Mouse (Mus musculus) liver, embryonic 13.5 days (tissue): ENCODE data around the gene Nhsl1. TPM values are rescaled to one million over a fixed set of nuclear protein-coding genes. Genes with fewer than 3 reads are reported as not detected.

Source experiments
- ATAC-seq: fragments of 200-750 bp; cut with Nextera tagmentation; 2 replicates; pipeline ENCODE4 v1.8.0; 2017; ENCODE audit warnings: low read depth, mild to moderate bottlenecking, moderate number of reproducible peaks, moderate library complexity
- DNase-seq: peaks from one replicate; pipeline ENCODE4 v3.0.0; 2022
- H3K27ac ChIP-seq: fragments of 300-500 bp; sonication (generic); 2 replicates; pipeline ENCODE4 v1.5.1; 2015; ENCODE audit warnings: moderate library complexity, mild to moderate bottlenecking, inconsistent platforms
- H3K27me3 ChIP-seq: fragments of 300-500 bp; sonication (generic); 2 replicates; pipeline ENCODE4 v1.6.1; 2015; ENCODE audit warnings: mild to moderate bottlenecking, inconsistent platforms
- H3K36me3 ChIP-seq: fragments of 300-500 bp; sonication (generic); 2 replicates; pipeline ENCODE4 v1.6.1; 2015; ENCODE audit warnings: mild to moderate bottlenecking, inconsistent platforms
- H3K4me1 ChIP-seq: fragments of 300-500 bp; sonication (generic); replicated peaks from 2 replicates; pipeline ENCODE4 v1.6.1; 2015; ENCODE audit warnings: inconsistent platforms
- H3K4me2 ChIP-seq: fragments of 300-500 bp; sonication (generic); 2 replicates; pipeline ENCODE4 v1.6.1; 2015; ENCODE audit warnings: inconsistent platforms, mild to moderate bottlenecking, moderate library complexity
- H3K4me3 ChIP-seq: fragments of 300-500 bp; sonication (generic); replicated peaks from 2 replicates; pipeline ENCODE4 v1.5.1; 2015; ENCODE audit warnings: mild to moderate bottlenecking, inconsistent platforms
- H3K9ac ChIP-seq: fragments of 300-500 bp; sonication (generic); 2 replicates; pipeline ENCODE4 v1.6.1; 2015; ENCODE audit warnings: mild to moderate bottlenecking, inconsistent platforms
- H3K9me3 ChIP-seq: fragments of 300-500 bp; sonication (generic); replicated peaks from 2 replicates; pipeline ENCODE4 v1.6.1; 2016; ENCODE audit warnings: inconsistent platforms
- WGBS: fragments of 180-500 bp; shearing (Covaris S2); methylation state at CpG from one replicate; pipeline ENCODE4 v1.1.7; 2015; ENCODE audit not compliant: insufficient replicate concordance; 5-methylcytosine and 5-hydroxymethylcytosine counted together
- polyA plus RNA-seq: library from polyadenylated mRNA; unstranded; fragments of >200 nt; fragmentation: Nextera tagmentation; extraction: Ambion mirVana; gene quantifications from 2 replicates; pipeline ENCODE4 v1.2.1, GENCODE M21; 2015

The Nhsl1 gene
- polyA plus RNA-seq, 1 experiment from 2014 or later, result 0.50 TPM

DNA sequence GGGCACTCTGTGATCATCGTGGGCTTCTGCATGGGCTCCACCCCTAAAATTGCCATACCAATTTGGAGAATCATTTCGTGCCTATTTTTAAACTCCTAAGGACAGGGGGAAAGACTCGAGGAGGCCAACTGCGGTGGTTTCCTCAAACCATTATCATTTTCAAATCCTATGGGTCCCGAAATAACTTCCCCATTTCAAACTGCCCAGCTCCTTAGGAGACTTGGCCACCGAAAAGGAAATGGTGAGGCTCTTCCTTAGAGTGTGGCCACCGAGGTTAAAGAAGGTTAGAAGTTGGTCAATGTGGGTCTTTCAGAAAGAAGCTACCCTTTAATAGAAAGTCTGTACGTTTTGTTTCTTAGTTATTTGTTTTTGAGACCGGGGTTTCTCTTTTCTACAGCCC lies 104.8 kb downstream of the Nhsl1 start:
- ATAC-seq (no peak), DNase-seq (no peak)
- Histone ChIP-seq H3K36me3 (no peaks in the 10 kb centered on the region), H3K4me3 (no peak overlapping the region), H3K4me2 (no peak overlapping the region), H3K27me3 (no peaks in the 10 kb centered on the region), H3K4me1 (0 out of 2 replicates have a peak, but pooled peaks cover 4% of the 10 kb centered on the region), H3K9ac (no peak overlapping the region), H3K27ac (no peak overlapping the region), H3K9me3 (no peaks in the 10 kb centered on the region)
- WGBS, result 12% methylated on average over 9 of the region's 9 CpGs

DNA sequence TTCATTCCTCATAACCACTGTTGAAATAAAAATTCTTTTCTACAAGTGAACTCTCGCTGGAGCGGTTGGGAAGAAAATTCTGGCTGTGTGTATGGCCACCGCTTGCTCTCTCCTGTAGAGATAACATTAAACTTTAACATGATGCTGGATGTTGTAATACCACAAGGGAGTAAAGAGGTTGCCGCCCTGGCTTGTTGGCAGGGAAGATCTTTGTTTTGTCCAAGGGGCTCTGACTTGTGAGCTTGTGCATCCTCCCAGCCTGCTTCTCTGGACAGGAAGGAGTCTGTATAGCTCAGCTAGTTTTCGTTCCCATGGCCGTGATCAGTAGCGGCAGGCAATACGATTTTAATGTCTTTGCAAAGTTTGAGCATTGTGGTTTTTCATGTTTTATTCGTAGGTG lies 109.1 kb downstream of the Nhsl1 start:
- Histone ChIP-seq H3K9me3 (no peaks in the 10 kb centered on the region), H3K27me3 (no peaks in the 10 kb centered on the region), H3K4me2 (no peak overlapping the region), H3K9ac (no peak overlapping the region), H3K4me3 (no peak overlapping the region), H3K27ac (no peak overlapping the region), H3K4me1 (0 out of 2 replicates have a peak, but pooled peaks cover 4% of the 10 kb centered on the region), H3K36me3 (no peaks in the 10 kb centered on the region)
- DNase-seq (no peak), ATAC-seq (no peak)
- 78% methylated on average over 9 of the region's 9 CpGs for WGBS

GRCm38 (mm10) chr10:18429533-18429932 lies 110.7 kb downstream of the Nhsl1 start:
- no peak for ATAC-seq
- no peak overlapping the region for H3K27ac ChIP-seq

GRCm38 (mm10) chr10:18430141-18430540 lies 111.4 kb downstream of the Nhsl1 start:
- Histone ChIP-seq H3K4me2 (no peak overlapping the region), H3K4me3 (no peak overlapping the region), H3K9ac (no peak overlapping the region), H3K27me3 (no peaks in the 10 kb centered on the region), H3K9me3 (no peaks in the 10 kb centered on the region), H3K27ac (no peak overlapping the region), H3K4me1 (no peaks in the 10 kb centered on the region), H3K36me3 (no peaks in the 10 kb centered on the region)
- WGBS, result 24% methylated on average over 8 of the region's 8 CpGs
- ATAC-seq (no peak), DNase-seq (no peak)

More at GRCm38 (mm10) chr10:18429533-18429932, 110.7 kb downstream of the Nhsl1 start:
- no peaks in the 10 kb centered on the region for H3K36me3 ChIP-seq
- 0 out of 2 replicates have a peak, but pooled peaks cover 2% of the 10 kb centered on the region for H3K4me1 ChIP-seq
- no peaks in the 10 kb centered on the region for H3K27me3 ChIP-seq
- no peak overlapping the region for H3K9ac ChIP-seq
- H3K9me3 ChIP-seq, result no peaks in the 10 kb centered on the region
- no peak overlapping the region for H3K4me2 ChIP-seq
- no peak overlapping the region for H3K4me3 ChIP-seq
- WGBS, result 76% methylated on average over 3 of the region's 3 CpGs
- DNase-seq, result no peak

GRCm38 (mm10) chr10:18430973-18431372 lies 112.2 kb downstream of the Nhsl1 start:
- 4% methylated on average over 18 of the region's 18 CpGs for WGBS
- H3K9ac ChIP-seq, result peak overlapping the region; percentile 47
- H3K27me3 ChIP-seq, result no peaks in the 10 kb centered on the region
- H3K4me3 ChIP-seq, result peak overlapping the region; percentile 43
- ATAC-seq (peak; percentile 59), DNase-seq (no peak)
- peak overlapping the region; percentile 54 for H3K4me2 ChIP-seq
- no peaks in the 10 kb centered on the region for H3K9me3 ChIP-seq
- H3K27ac ChIP-seq, result peak overlapping the region; percentile 29; the same call in 1 of the 2 replicates
- H3K4me1 ChIP-seq, result no peaks in the 10 kb centered on the region
- H3K36me3 ChIP-seq, result no peaks in the 10 kb centered on the region

- WGBS, result 72% methylated on average over 3 of the region's 3 CpGs
- Histone ChIP-seq H3K9me3 (no peaks in the 10 kb centered on the region), H3K27ac (no peak overlapping the region), H3K9ac (no peak overlapping the region), H3K4me1 (no peaks in the 10 kb centered on the region), H3K27me3 (no peaks in the 10 kb centered on the region), H3K36me3 (no peaks in the 10 kb centered on the region), H3K4me3 (no peak overlapping the region), H3K4me2 (no peak overlapping the region)
- DNase-seq, result no peak
- no peak for ATAC-seq
Observed at GRCm38 (mm10) chr10:18431546-18431945, 112.8 kb downstream of the Nhsl1 start.

GRCm38 (mm10) chr10:18435454-18435853 lies 116.7 kb downstream of the Nhsl1 start:
- Histone ChIP-seq H3K4me2 (no peak overlapping the region), H3K36me3 (no peaks in the 10 kb centered on the region), H3K9ac (no peak overlapping the region), H3K4me1 (no peaks in the 10 kb centered on the region), H3K27me3 (no peaks in the 10 kb centered on the region), H3K27ac (no peak overlapping the region), H3K4me3 (no peak overlapping the region), H3K9me3 (no peaks in the 10 kb centered on the region)
- WGBS, result 72% methylated on average over 6 of the region's 6 CpGs
- ATAC-seq (no peak), DNase-seq (no peak)

DNA sequence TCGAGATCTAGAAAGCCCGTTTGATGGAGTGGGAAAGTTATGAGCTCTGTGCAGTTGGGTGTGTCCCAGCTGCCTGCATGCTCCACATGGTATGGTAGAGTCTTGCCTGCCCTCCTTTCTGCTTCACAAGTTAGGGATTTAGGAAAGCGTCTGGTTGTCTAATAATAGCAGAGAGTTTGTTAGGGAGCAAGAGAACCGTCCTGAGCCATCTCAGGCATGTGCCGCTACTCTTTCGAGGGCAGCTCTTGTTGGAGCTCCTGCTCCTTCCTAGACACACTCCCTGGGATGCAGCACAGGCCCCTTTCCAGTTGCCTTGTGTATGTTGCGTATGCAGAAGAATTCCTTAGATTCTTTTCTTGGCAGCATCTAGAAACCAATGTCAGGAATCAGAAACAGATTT lies 117.2 kb downstream of the Nhsl1 start:
- H3K27ac ChIP-seq, result no peak overlapping the region; the same call in 1 of the 2 replicates
- H3K4me3 ChIP-seq, result no peak overlapping the region
- no peaks in the 10 kb centered on the region for H3K4me1 ChIP-seq
- no peaks in the 10 kb centered on the region for H3K27me3 ChIP-seq
- H3K9ac ChIP-seq, result no peak overlapping the region
- WGBS, result 74% methylated on average over 7 of the region's 7 CpGs
- ATAC-seq (no peak), DNase-seq (no peak)
- H3K4me2 ChIP-seq, result no peak overlapping the region
- H3K9me3 ChIP-seq, result no peaks in the 10 kb centered on the region
- H3K36me3 ChIP-seq, result no peaks in the 10 kb centered on the region

DNA sequence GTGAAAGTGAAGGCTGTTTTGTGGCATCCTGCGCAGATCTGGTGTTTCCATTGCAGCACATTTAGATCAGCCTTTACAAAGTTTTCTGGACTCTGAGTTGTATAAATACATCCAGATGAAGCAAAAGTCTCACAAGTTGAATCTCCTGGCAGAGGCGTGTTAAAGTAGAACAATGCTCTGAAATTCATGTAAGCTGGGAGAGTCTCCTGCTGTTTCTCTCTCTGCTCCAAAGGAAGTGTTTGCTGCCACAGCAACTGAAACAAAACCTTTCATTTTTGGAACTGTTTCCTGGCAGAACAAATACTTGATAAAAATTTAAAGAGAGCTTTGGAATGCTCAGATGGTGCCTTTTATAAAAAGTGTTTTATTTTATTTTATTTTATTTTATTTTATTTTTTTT lies 118.8 kb downstream of the Nhsl1 start:
- WGBS, result 56% methylated on average over 2 of the region's 2 CpGs
- Histone ChIP-seq H3K4me3 (no peak overlapping the region), H3K27ac (no peak overlapping the region), H3K9me3 (no peaks in the 10 kb centered on the region), H3K9ac (no peak overlapping the region), H3K4me1 (no peaks in the 10 kb centered on the region), H3K36me3 (no peaks in the 10 kb centered on the region), H3K4me2 (no peak overlapping the region), H3K27me3 (no peaks in the 10 kb centered on the region)
- DNase-seq, result no peak
- no peak for ATAC-seq

- Histone ChIP-seq H3K27me3 (no peaks in the 10 kb centered on the region), H3K9me3 (no peaks in the 10 kb centered on the region), H3K27ac (no peak overlapping the region), H3K4me1 (peaks cover 28% of the 10 kb centered on the region), H3K4me2 (no peak overlapping the region), H3K4me3 (no peak overlapping the region), H3K9ac (no peak overlapping the region), H3K36me3 (no peaks in the 10 kb centered on the region)
- WGBS, result 56% methylated on average over 6 of the region's 6 CpGs
- no peak for DNase-seq
- no peak for ATAC-seq
Observed at GRCm38 (mm10) chr10:18445603-18446358, 127.0 kb downstream of the Nhsl1 start.

DNA sequence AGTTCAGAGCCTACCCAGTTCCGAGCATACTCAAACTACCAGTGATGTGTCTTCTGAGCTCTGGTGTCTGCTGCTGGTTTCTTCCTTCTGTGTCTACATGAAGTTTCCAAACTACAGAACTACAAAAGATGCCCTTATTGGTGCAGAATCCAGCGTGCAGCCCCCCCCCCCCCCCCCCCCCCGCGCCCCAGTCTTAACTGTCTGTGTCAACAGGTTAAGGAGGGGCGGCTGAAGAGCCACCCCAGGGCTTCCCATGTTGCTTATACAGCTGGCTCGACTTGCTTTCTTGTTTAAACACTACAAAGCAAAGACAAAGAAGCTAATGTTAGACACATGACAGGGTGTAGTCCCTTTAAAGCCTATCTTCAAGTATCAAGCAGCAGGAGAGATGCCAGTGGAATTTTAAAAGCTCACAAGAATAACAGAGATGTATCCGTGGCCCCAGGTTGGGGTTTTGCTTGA lies 127.6 kb downstream of the Nhsl1 start:
- H3K27me3 ChIP-seq, result no peaks in the 10 kb centered on the region
- WGBS, result 30% methylated on average over 7 of the region's 7 CpGs
- H3K4me2 ChIP-seq, result no peak overlapping the region
- H3K9ac ChIP-seq, result no peak overlapping the region
- H3K27ac ChIP-seq, result no peak overlapping the region
- peaks cover 28% of the 10 kb centered on the region for H3K4me1 ChIP-seq
- no peaks in the 10 kb centered on the region for H3K9me3 ChIP-seq
- H3K4me3 ChIP-seq, result no peak overlapping the region
- no peak for DNase-seq
- peak; percentile 24; the same call in 1 of the 2 replicates for ATAC-seq
- no peaks in the 10 kb centered on the region for H3K36me3 ChIP-seq

DNA sequence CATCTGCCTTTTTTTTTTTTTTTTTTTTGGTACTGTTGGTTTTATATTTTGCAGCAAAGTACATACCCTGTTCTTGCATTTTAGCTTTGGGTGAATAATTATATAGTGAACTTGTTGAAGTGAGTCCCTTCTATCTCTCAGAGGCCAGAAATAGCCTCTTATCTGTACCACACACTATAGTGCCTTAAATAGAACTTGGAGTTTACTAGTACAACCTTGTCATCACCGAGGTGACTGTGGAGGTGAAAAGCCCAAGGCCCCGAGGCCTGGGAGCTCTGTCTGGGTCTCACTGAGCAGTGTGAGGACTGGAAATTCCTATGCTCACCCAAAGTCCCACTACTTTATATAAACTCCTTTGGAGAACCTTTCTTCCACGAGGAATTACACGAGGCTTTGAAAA lies 128.5 kb downstream of the Nhsl1 start:
- Histone ChIP-seq H3K9ac (no peak overlapping the region), H3K36me3 (no peaks in the 10 kb centered on the region), H3K9me3 (no peaks in the 10 kb centered on the region), H3K4me1 (peaks cover 28% of the 10 kb centered on the region), H3K27me3 (no peaks in the 10 kb centered on the region), H3K4me2 (peak overlapping the region; percentile 28; the same call in 1 of the 2 replicates), H3K27ac (peak overlapping the region; percentile 9; the same call in 1 of the 2 replicates), H3K4me3 (no peak overlapping the region)
- DNase-seq (peak; percentile 27), ATAC-seq (peak; percentile 87)
- WGBS, result 31% methylated on average over 4 of the region's 4 CpGs
